In genomic region chr15:85677855-85678254, GRCm38 (mm10) we compare ENCODE assay signal across 8 mouse cellular contexts. TPM values are rescaled to one million over a fixed set of nuclear protein-coding genes. Genes with fewer than 3 reads are reported as not detected.
DNase-seq lines count a peak whose midpoint lies in the region; ATAC-seq lines count a peak whose summit lies in the region.

No protein-coding gene starts in this region.

- peaks cover 33% of the 10 kb centered on the region for H3K36me3 ChIP-seq in forebrain, embryonic 13.5 days (ENCODE audit: poor library complexity, severe bottlenecking)
- no peaks in the 10 kb centered on the region for H3K36me3 ChIP-seq in forebrain, embryonic 10.5 days (replicated peaks)
- H3K36me3 ChIP-seq in midbrain, embryonic 13.5 days, result no peaks in the 10 kb centered on the region; the same call in 1 of the 2 replicates
- no peaks in the 10 kb centered on the region for H3K36me3 ChIP-seq in midbrain, embryonic 11.5 days (ENCODE audit: control insufficient read depth, insufficient read depth, low read length)
- H3K36me3 ChIP-seq in neural tube, embryonic 15.5 days, result 0 out of 2 replicates have a peak, but pooled peaks cover 2% of the 10 kb centered on the region

- H3K9me3 ChIP-seq in forebrain, embryonic 13.5 days (replicated peaks), result no peaks in the 10 kb centered on the region
- H3K9me3 ChIP-seq in forebrain, embryonic 10.5 days, result no peaks in the 10 kb centered on the region
- no peaks in the 10 kb centered on the region for H3K9me3 ChIP-seq in midbrain, embryonic 13.5 days
- H3K9me3 ChIP-seq in midbrain, embryonic 11.5 days (ENCODE audit: control insufficient read depth, low read length), result no peaks in the 10 kb centered on the region
- H3K9me3 ChIP-seq in neural tube, embryonic 15.5 days (replicated peaks), result no peaks in the 10 kb centered on the region

- peak overlapping the region; percentile 91 for H3K27ac ChIP-seq in forebrain, embryonic 13.5 days
- no peak overlapping the region for H3K27ac ChIP-seq in forebrain, embryonic 10.5 days
- peak overlapping the region; percentile 80 for H3K27ac ChIP-seq in midbrain, embryonic 13.5 days
- H3K27ac ChIP-seq in midbrain, embryonic 11.5 days (ENCODE audit: low read depth, low read length), result no peak overlapping the region
- peak overlapping the region; percentile 91 for H3K27ac ChIP-seq in neural tube, embryonic 15.5 days (replicated peaks)

- peak; percentile 44 for ATAC-seq in forebrain, embryonic 13.5 days
- ATAC-seq in midbrain, embryonic 13.5 days, result peak; percentile 32; the same call in 1 of the 2 replicates
- no peak for ATAC-seq in midbrain, embryonic 11.5 days (ENCODE audit: low FRiP score)
- peak; percentile 65 for ATAC-seq in neural tube, embryonic 15.5 days (ENCODE audit: low FRiP score)
- no peak for ATAC-seq in megakaryocyte, adult 5-6 weeks (ENCODE audit: poor library complexity, severe bottlenecking)

- peak overlapping the region; percentile 71 for H3K4me2 ChIP-seq in forebrain, embryonic 13.5 days
- H3K4me2 ChIP-seq in midbrain, embryonic 13.5 days (replicated peaks), result peak overlapping the region; percentile 74
- no peak overlapping the region for H3K4me2 ChIP-seq in midbrain, embryonic 11.5 days
- peak overlapping the region; percentile 87 for H3K4me2 ChIP-seq in neural tube, embryonic 15.5 days

- DNase-seq in forebrain, embryonic 10.5 days (ENCODE audit: extremely low spot score, low spot score), result no peak
- no peak for DNase-seq in midbrain, embryonic 11.5 days (ENCODE audit: low spot score, missing footprints)
- peak; percentile 83 to 87 for DNase-seq in kidney, adult 8-10 months
- DNase-seq in thymus, postnatal 0 days (ENCODE audit: low spot score), result no peak

- peak overlapping the region; percentile 64 for H3K9ac ChIP-seq in forebrain, embryonic 13.5 days
- peak overlapping the region; percentile 28; the same call in 1 of the 2 replicates for H3K9ac ChIP-seq in midbrain, embryonic 13.5 days (replicated peaks)
- no peak overlapping the region for H3K9ac ChIP-seq in midbrain, embryonic 11.5 days (ENCODE audit: low read length)
- peak overlapping the region; percentile 62; the same call in 1 of the 2 replicates for H3K9ac ChIP-seq in neural tube, embryonic 15.5 days (replicated peaks)

- H3K27me3 ChIP-seq in forebrain, embryonic 13.5 days, result peaks cover 15% of the 10 kb centered on the region; the same call in 1 of the 2 replicates
- H3K27me3 ChIP-seq in forebrain, embryonic 10.5 days (ENCODE audit: poor library complexity, severe bottlenecking), result peaks cover 97% of the 10 kb centered on the region
- peaks cover 67% of the 10 kb centered on the region for H3K27me3 ChIP-seq in midbrain, embryonic 13.5 days
- peaks cover 68% of the 10 kb centered on the region for H3K27me3 ChIP-seq in midbrain, embryonic 11.5 days (ENCODE audit: control insufficient read depth, insufficient read depth, low read length)
- H3K27me3 ChIP-seq in neural tube, embryonic 15.5 days (replicated peaks), result no peaks in the 10 kb centered on the region

- H3K4me3 ChIP-seq in forebrain, embryonic 13.5 days, result peak overlapping the region; percentile 27; the same call in 1 of the 2 replicates
- no peak overlapping the region for H3K4me3 ChIP-seq in forebrain, embryonic 10.5 days
- no peak overlapping the region for H3K4me3 ChIP-seq in midbrain, embryonic 13.5 days (replicated peaks)
- no peak overlapping the region for H3K4me3 ChIP-seq in midbrain, embryonic 11.5 days (ENCODE audit: low read depth, low read length)
- peak overlapping the region; percentile 82 for H3K4me3 ChIP-seq in neural tube, embryonic 15.5 days (replicated peaks)

- WGBS in forebrain, embryonic 13.5 days, result 60% methylated on average over 10 of the region's 10 CpGs
- 87% methylated on average over 10 of the region's 10 CpGs for WGBS in forebrain, embryonic 10.5 days
- 70% methylated on average over 10 of the region's 10 CpGs for WGBS in midbrain, embryonic 13.5 days
- whole genome bisulfite sequencing in midbrain, embryonic 11.5 days, result 80% methylated on average over 10 of the region's 10 CpGs
- WGBS in neural tube, embryonic 15.5 days, result 43% methylated on average over 10 of the region's 10 CpGs

- H3K4me1 ChIP-seq in forebrain, embryonic 13.5 days, result peaks cover 94% of the 10 kb centered on the region
- no peaks in the 10 kb centered on the region for H3K4me1 ChIP-seq in forebrain, embryonic 10.5 days
- H3K4me1 ChIP-seq in midbrain, embryonic 13.5 days (replicated peaks), result peaks cover 72% of the 10 kb centered on the region
- H3K4me1 ChIP-seq in midbrain, embryonic 11.5 days (ENCODE audit: control insufficient read depth, insufficient read depth, low read length), result no peaks in the 10 kb centered on the region
- peaks cover 87% of the 10 kb centered on the region for H3K4me1 ChIP-seq in neural tube, embryonic 15.5 days

RNA-seq across cellular contexts. Expression of gene Ppara, which starts 56.9 kb away (rescaled TPM):
- polyA plus RNA-seq in forebrain, embryonic 13.5 days (2015; fragmentation: Nextera tagmentation; extraction: Ambion mirVana), result 0.44 and 0.63 TPM in 2 replicates
- polyA plus RNA-seq in forebrain, embryonic 10.5 days (2016; fragmentation: Nextera tagmentation; extraction: Ambion mirVana), result 0.11 and 0.20 TPM in 2 replicates
- polyA plus RNA-seq in midbrain, embryonic 13.5 days (2015; fragmentation: Nextera tagmentation; extraction: Ambion mirVana), result 0.54 and 0.96 TPM in 2 replicates
- 0.62 and 0.92 TPM in 2 replicates for polyA plus RNA-seq in midbrain, embryonic 11.5 days (2014; fragmentation: Nextera tagmentation; extraction: Ambion mirVana)
- polyA plus RNA-seq in neural tube, embryonic 15.5 days (2015; fragmentation: Nextera tagmentation; extraction: Ambion mirVana), result 1.5 and 2.0 TPM in 2 replicates
- total RNA-seq in megakaryocyte, adult 5-6 weeks (2015), result not detected in 2 replicates
- not detected in 2 replicates for total RNA-seq in megakaryocyte, adult 5-6 weeks (2017)
- polyA plus RNA-seq in thymus, postnatal 0 days (2015; fragmentation: Nextera tagmentation; extraction: Ambion mirVana), result 0.48 and 0.72 TPM in 2 replicates

Comparison
In these comparisons a context has a peak if more than half of its experiments do, and no peak if none do; other contexts are left out.
1. ATAC-seq: peak in forebrain, embryonic 13.5 days (single experiment), midbrain, embryonic 13.5 days (single experiment) and neural tube, embryonic 15.5 days (single experiment); none in midbrain, embryonic 11.5 days (single experiment) and megakaryocyte, adult 5-6 weeks (single experiment).
2. H3K27ac ChIP-seq: peak in forebrain, embryonic 13.5 days (single experiment), midbrain, embryonic 13.5 days (single experiment) and neural tube, embryonic 15.5 days (single experiment); none in forebrain, embryonic 10.5 days (single experiment) and midbrain, embryonic 11.5 days (single experiment).
3. H3K4me3 ChIP-seq: peak in forebrain, embryonic 13.5 days (single experiment) and neural tube, embryonic 15.5 days (single experiment); none in forebrain, embryonic 10.5 days (single experiment), midbrain, embryonic 13.5 days (single experiment) and midbrain, embryonic 11.5 days (single experiment).
4. DNase-seq: peak in kidney, adult 8-10 months (2 of 2); none in forebrain, embryonic 10.5 days (single experiment), midbrain, embryonic 11.5 days (single experiment) and thymus, postnatal 0 days (single experiment).